Comparison of ENCODE assay signal across 8 mouse cellular contexts in the genomic region with DNA sequence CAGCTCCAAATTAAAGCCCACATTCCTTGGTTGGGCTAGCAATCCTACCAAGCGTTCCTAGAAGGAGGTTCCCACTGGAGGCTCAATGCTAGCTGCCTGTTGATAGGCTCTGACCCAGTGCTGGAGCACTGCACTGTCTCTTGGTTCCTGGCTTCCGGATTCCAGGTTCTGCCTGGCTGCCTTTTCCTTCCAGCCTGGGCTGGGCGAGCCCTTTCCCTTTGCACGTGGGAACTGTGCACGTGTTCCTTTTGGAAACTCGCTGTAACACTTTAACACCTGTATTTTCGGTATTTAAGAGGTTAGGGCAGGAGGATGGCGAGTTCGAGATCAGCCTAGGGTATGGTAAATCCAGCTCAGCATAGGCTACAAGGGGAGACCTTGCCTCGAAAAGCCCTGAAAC. TPM values are rescaled to one million over a fixed set of nuclear protein-coding genes. Genes with fewer than 3 reads are reported as not detected.
DNase-seq lines count a peak whose midpoint lies in the region; ATAC-seq and TF ChIP-seq lines count a peak whose summit lies in the region.

No protein-coding gene starts in this region.

- WGBS in forebrain, embryonic 12.5 days: 78% methylated on average over 10 of the region's 10 CpGs
- WGBS in hindbrain, embryonic 16.5 days: 67% methylated on average over 10 of the region's 10 CpGs
- 62% methylated on average over 10 of the region's 10 CpGs for WGBS in liver, embryonic 15.5 days (ENCODE audit: insufficient replicate concordance)
- 24% methylated on average over 10 of the region's 10 CpGs for WGBS in small intestine, adult 2 months

- intact Hi-C loops in left cerebral cortex, postnatal 4 days (cut with DNase I): no loop called here

- H3K36me3 ChIP-seq in megakaryocyte, embryonic 14.5 days (replicated peaks; ENCODE audit: low read length): peaks cover under 1% of the 10 kb centered on the region
- peaks cover 13% of the 10 kb centered on the region for H3K36me3 ChIP-seq in forebrain, embryonic 12.5 days (replicated peaks)
- no peaks in the 10 kb centered on the region for H3K36me3 ChIP-seq in hindbrain, embryonic 16.5 days (ENCODE audit: control insufficient read depth, insufficient read depth, low read length)
- H3K36me3 ChIP-seq in liver, embryonic 15.5 days (replicated peaks): 0 out of 2 replicates have a peak, but pooled peaks cover 10% of the 10 kb centered on the region
- H3K36me3 ChIP-seq in small intestine, adult 2 months (ENCODE audit: control insufficient read depth, insufficient read depth, low read length): no peaks in the 10 kb centered on the region

- DNase-seq in left cerebral cortex, postnatal 4 days: no peak
- no peak for DNase-seq in adipocyte (ENCODE audit: low spot score)

- ATAC-seq in megakaryocyte, adult 5-6 weeks (ENCODE audit: poor library complexity, severe bottlenecking): no peak
- no peak for ATAC-seq in forebrain, embryonic 12.5 days (ENCODE audit: low FRiP score)
- ATAC-seq in hindbrain, embryonic 16.5 days: no peak
- no peak for ATAC-seq in liver, embryonic 15.5 days (ENCODE audit: insufficient read depth)

- H3K4me3 ChIP-seq in megakaryocyte, embryonic 14.5 days (replicated peaks): peak overlapping the region; percentile 98
- peak overlapping the region; percentile 96; the same call in 1 of the 2 replicates for H3K4me3 ChIP-seq in forebrain, embryonic 12.5 days (replicated peaks)
- H3K4me3 ChIP-seq in hindbrain, embryonic 16.5 days (ENCODE audit: low read length): no peak overlapping the region
- H3K4me3 ChIP-seq in liver, embryonic 15.5 days (replicated peaks): peak overlapping the region; percentile 88
- no peak overlapping the region; the same call in 1 of the 2 replicates for H3K4me3 ChIP-seq in small intestine, adult 2 months (ENCODE audit: low read depth, low read length)

- peaks cover 33% of the 10 kb centered on the region for H3K4me1 ChIP-seq in megakaryocyte, embryonic 14.5 days
- peaks cover 24% of the 10 kb centered on the region for H3K4me1 ChIP-seq in forebrain, embryonic 12.5 days
- peaks cover 19% of the 10 kb centered on the region for H3K4me1 ChIP-seq in hindbrain, embryonic 16.5 days (ENCODE audit: control insufficient read depth, insufficient read depth, low read depth, low read length)
- peaks cover 37% of the 10 kb centered on the region for H3K4me1 ChIP-seq in liver, embryonic 15.5 days (replicated peaks)
- peaks cover 13% of the 10 kb centered on the region; the same call in 1 of the 2 replicates for H3K4me1 ChIP-seq in small intestine, adult 2 months (ENCODE audit: control insufficient read depth, insufficient read depth, insufficient read length, low read length)

- H3K9ac ChIP-seq in forebrain, embryonic 12.5 days: peak overlapping the region; percentile 68
- no peak overlapping the region for H3K9ac ChIP-seq in hindbrain, embryonic 16.5 days (ENCODE audit: low read depth, low read length)
- peak overlapping the region; percentile 82 for H3K9ac ChIP-seq in liver, embryonic 15.5 days

- no peak for TF ChIP-seq POLR2A in small intestine, adult 2 months (IDR thresholded peaks at IDR 0.05; ENCODE audit: low read depth, low read length)

- H3K9me3 ChIP-seq in megakaryocyte, embryonic 14.5 days: no peaks in the 10 kb centered on the region
- H3K9me3 ChIP-seq in forebrain, embryonic 12.5 days: no peaks in the 10 kb centered on the region
- H3K9me3 ChIP-seq in hindbrain, embryonic 16.5 days (ENCODE audit: control insufficient read depth, low read length): no peaks in the 10 kb centered on the region
- no peaks in the 10 kb centered on the region for H3K9me3 ChIP-seq in liver, embryonic 15.5 days (replicated peaks)

- TF ChIP-seq CTCF in small intestine, adult 2 months (IDR thresholded peaks at IDR 0.05; ENCODE audit: extremely low read depth, insufficient read length, insufficient replicate concordance, low read depth, low read length): no peak

- H3K4me2 ChIP-seq in forebrain, embryonic 12.5 days: peak overlapping the region; percentile 70
- peak overlapping the region; percentile 95 for H3K4me2 ChIP-seq in hindbrain, embryonic 16.5 days (ENCODE audit: low read length)
- H3K4me2 ChIP-seq in liver, embryonic 15.5 days: peak overlapping the region; percentile 94

- H3K27ac ChIP-seq in forebrain, embryonic 12.5 days: peak overlapping the region; percentile 90; the same call in 1 of the 2 replicates
- no peak overlapping the region; the same call in 1 of the 2 replicates for H3K27ac ChIP-seq in hindbrain, embryonic 16.5 days (ENCODE audit: low read depth, low read length)
- peak overlapping the region; percentile 94 for H3K27ac ChIP-seq in liver, embryonic 15.5 days (replicated peaks)
- H3K27ac ChIP-seq in small intestine, adult 2 months (ENCODE audit: insufficient read depth, low read depth, low read length): peak overlapping the region; percentile 95

- H3K27me3 ChIP-seq in megakaryocyte, embryonic 14.5 days (replicated peaks): no peaks in the 10 kb centered on the region
- no peaks in the 10 kb centered on the region for H3K27me3 ChIP-seq in forebrain, embryonic 12.5 days
- no peaks in the 10 kb centered on the region for H3K27me3 ChIP-seq in hindbrain, embryonic 16.5 days (replicated peaks; ENCODE audit: control insufficient read depth, insufficient read depth, low read length)
- H3K27me3 ChIP-seq in liver, embryonic 15.5 days: no peaks in the 10 kb centered on the region
- no peaks in the 10 kb centered on the region for H3K27me3 ChIP-seq in small intestine, adult 2 months (ENCODE audit: control insufficient read depth, insufficient read depth, low read length)

RNA-seq across cellular contexts. Expression of a gene that starts 1.5 kb away (rescaled TPM):
- polyA plus RNA-seq in megakaryocyte, embryonic 14.5 days (2012; ENCODE audit: insufficient read depth, low replicate concordance): 12.3 and 44.5 TPM in 2 replicates
- 29.4 and 30.7 TPM in 2 replicates for total RNA-seq in megakaryocyte, adult 5-6 weeks (2015)
- 47.8 and 50.6 TPM in 2 replicates for total RNA-seq in megakaryocyte, adult 5-6 weeks (2017)
- polyA plus RNA-seq in forebrain, embryonic 12.5 days (2016; fragmentation: Nextera tagmentation; extraction: Ambion mirVana): 239 and 249 TPM in 2 replicates
- polyA plus RNA-seq in hindbrain, embryonic 16.5 days (2015; fragmentation: Nextera tagmentation; extraction: Ambion mirVana): 86.6 and 101 TPM in 2 replicates
- polyA plus RNA-seq in liver, embryonic 15.5 days (2015; fragmentation: Nextera tagmentation; extraction: Ambion mirVana): 61.5 and 61.7 TPM in 2 replicates
- polyA plus RNA-seq in small intestine, adult 2 months (2012; rRNA removed): 5.9 and 10.4 TPM in 2 replicates
- 10 to 100 TPM; 53.1 to 56.4 TPM for total RNA-seq in left cerebral cortex, postnatal 4 days (2021)

RNA-seq across cellular contexts. Expression of a gene that starts 7.0 kb away (rescaled TPM):
- 110 and 126 TPM in 2 replicates for polyA plus RNA-seq in megakaryocyte, embryonic 14.5 days (2012; ENCODE audit: insufficient read depth, low replicate concordance)
- total RNA-seq in megakaryocyte, adult 5-6 weeks (2015): 211 and 215 TPM in 2 replicates
- 71.8 and 92.8 TPM in 2 replicates for total RNA-seq in megakaryocyte, adult 5-6 weeks (2017)
- 211 TPM in 2 replicates for polyA plus RNA-seq in forebrain, embryonic 12.5 days (2016; fragmentation: Nextera tagmentation; extraction: Ambion mirVana)
- polyA plus RNA-seq in hindbrain, embryonic 16.5 days (2015; fragmentation: Nextera tagmentation; extraction: Ambion mirVana): 251 and 264 TPM in 2 replicates
- polyA plus RNA-seq in liver, embryonic 15.5 days (2015; fragmentation: Nextera tagmentation; extraction: Ambion mirVana): 181 and 201 TPM in 2 replicates
- polyA plus RNA-seq in small intestine, adult 2 months (2012; rRNA removed): 318 and 485 TPM in 2 replicates
- total RNA-seq in left cerebral cortex, postnatal 4 days (2021): 100 to 1,000 TPM; 124 to 130 TPM

RNA-seq across cellular contexts. Expression of a gene that starts 45.0 kb away (rescaled TPM):
- polyA plus RNA-seq in megakaryocyte, embryonic 14.5 days (2012; ENCODE audit: insufficient read depth, low replicate concordance): 11.1 TPM in 1 of 2 replicates, not detected in the other
- 0.71 and 1.2 TPM in 2 replicates for total RNA-seq in megakaryocyte, adult 5-6 weeks (2015)
- total RNA-seq in megakaryocyte, adult 5-6 weeks (2017): 0.57 and 1.5 TPM in 2 replicates
- 329 and 395 TPM in 2 replicates for polyA plus RNA-seq in forebrain, embryonic 12.5 days (2016; fragmentation: Nextera tagmentation; extraction: Ambion mirVana)
- 616 and 724 TPM in 2 replicates for polyA plus RNA-seq in hindbrain, embryonic 16.5 days (2015; fragmentation: Nextera tagmentation; extraction: Ambion mirVana)
- 154 and 161 TPM in 2 replicates for polyA plus RNA-seq in liver, embryonic 15.5 days (2015; fragmentation: Nextera tagmentation; extraction: Ambion mirVana)
- 278 and 350 TPM in 2 replicates for polyA plus RNA-seq in small intestine, adult 2 months (2012; rRNA removed)
- 100 to 1,000 TPM; 228 to 243 TPM for total RNA-seq in left cerebral cortex, postnatal 4 days (2021)

Comparison
In these comparisons a context has a peak if more than half of its experiments do, and no peak if none do; other contexts are left out.
1. H3K4me3 ChIP-seq: peak in megakaryocyte, embryonic 14.5 days (single experiment), forebrain, embryonic 12.5 days (single experiment) and liver, embryonic 15.5 days (single experiment); none in hindbrain, embryonic 16.5 days (single experiment) and small intestine, adult 2 months (single experiment).
2. RNA of a gene that starts 45.0 kb away (polyA plus RNA-seq): 616 to 724 TPM in hindbrain, embryonic 16.5 days, 329 to 395 TPM in forebrain, embryonic 12.5 days, 278 to 350 TPM in small intestine, adult 2 months and 154 to 161 TPM in liver, embryonic 15.5 days; 11.1 TPM in megakaryocyte, embryonic 14.5 days; every median in the first group is over 10 times any median in the second.
3. Peak in every context shown above with its lines, with median percentiles within 50 percentile points of each other: H3K4me2 ChIP-seq.